Mouse (Mus musculus) midbrain, embryonic 10.5 days (tissue): ENCODE results near the gene Adamts13. TPM values are rescaled to one million over a fixed set of nuclear protein-coding genes. Genes with fewer than 3 reads are reported as not detected.

ENCODE experiments used
- DNase-seq: peaks from one replicate; pipeline ENCODE4 v3.0.0-alpha.2; 2017; ENCODE audit warnings: low spot score
- H3K27ac ChIP-seq: fragments of 300-500 bp; sonication (generic); replicated peaks from 2 replicates; pipeline ENCODE4 v1.5.1; 2016; ENCODE audit warnings: mild to moderate bottlenecking
- H3K27me3 ChIP-seq: fragments of 300-500 bp; sonication (generic); 2 replicates; pipeline ENCODE4 v1.6.1; 2016; ENCODE audit warnings: low read depth, mild to moderate bottlenecking; ENCODE audit not compliant: poor library complexity, severe bottlenecking
- H3K36me3 ChIP-seq: fragments of 300-500 bp; sonication (generic); 2 replicates; pipeline ENCODE4 v1.6.1; 2016; ENCODE audit warnings: mild to moderate bottlenecking, moderate library complexity
- H3K4me1 ChIP-seq: fragments of 300-500 bp; sonication (generic); 2 replicates; pipeline ENCODE4 v1.6.1; 2016
- H3K4me3 ChIP-seq: fragments of 300-500 bp; sonication (generic); 2 replicates; pipeline ENCODE4 v1.5.1; 2016; ENCODE audit warnings: mild to moderate bottlenecking, moderate library complexity
- H3K9me3 ChIP-seq: fragments of 300-500 bp; sonication (generic); replicated peaks from 2 replicates; pipeline ENCODE4 v1.6.1; 2016; ENCODE audit warnings: mild to moderate bottlenecking
- WGBS: fragments of 180-500 bp; shearing (Covaris S2); methylation state at CpG from one replicate; pipeline ENCODE4 v1.1.7; 2016; 5-methylcytosine and 5-hydroxymethylcytosine counted together
- polyA plus RNA-seq: library from polyadenylated mRNA; unstranded; fragments of >200 nt; fragmentation: Nextera tagmentation; extraction: Ambion mirVana; gene quantifications from 2 replicates; pipeline ENCODE4 v1.2.1, GENCODE M21; 2016

Gene Adamts13
- polyA plus RNA-seq, 1 experiment from 2014 or later, result not detected

DNA sequence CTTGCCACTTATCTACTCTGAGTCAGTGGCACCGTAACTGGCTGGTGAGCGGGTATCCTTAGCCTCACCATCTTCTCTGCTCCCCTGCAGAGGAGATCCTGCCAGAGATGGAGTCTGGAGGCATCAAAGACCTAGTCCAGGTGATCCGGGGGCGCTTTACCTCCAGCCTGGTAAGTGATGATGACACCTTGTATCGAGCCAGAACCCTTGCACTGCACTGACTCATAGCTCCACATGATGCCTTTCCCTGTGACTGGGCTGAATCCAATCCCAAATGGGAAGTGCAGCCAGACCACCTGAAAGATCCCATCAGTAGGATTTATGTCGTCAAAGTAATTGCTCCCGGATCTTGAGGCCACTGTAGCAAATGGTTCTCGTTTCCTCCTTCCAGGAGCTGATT, 20.4 kb upstream of the Adamts13 start:
- Histone ChIP-seq H3K27ac (no peak overlapping the region), H3K36me3 (peaks cover 92% of the 10 kb centered on the region), H3K4me3 (no peak overlapping the region), H3K4me1 (no peaks in the 10 kb centered on the region), H3K9me3 (no peaks in the 10 kb centered on the region), H3K27me3 (no peaks in the 10 kb centered on the region)
- WGBS, result 91% methylated on average over 8 of the region's 8 CpGs
- DNase-seq, result no peak

DNA sequence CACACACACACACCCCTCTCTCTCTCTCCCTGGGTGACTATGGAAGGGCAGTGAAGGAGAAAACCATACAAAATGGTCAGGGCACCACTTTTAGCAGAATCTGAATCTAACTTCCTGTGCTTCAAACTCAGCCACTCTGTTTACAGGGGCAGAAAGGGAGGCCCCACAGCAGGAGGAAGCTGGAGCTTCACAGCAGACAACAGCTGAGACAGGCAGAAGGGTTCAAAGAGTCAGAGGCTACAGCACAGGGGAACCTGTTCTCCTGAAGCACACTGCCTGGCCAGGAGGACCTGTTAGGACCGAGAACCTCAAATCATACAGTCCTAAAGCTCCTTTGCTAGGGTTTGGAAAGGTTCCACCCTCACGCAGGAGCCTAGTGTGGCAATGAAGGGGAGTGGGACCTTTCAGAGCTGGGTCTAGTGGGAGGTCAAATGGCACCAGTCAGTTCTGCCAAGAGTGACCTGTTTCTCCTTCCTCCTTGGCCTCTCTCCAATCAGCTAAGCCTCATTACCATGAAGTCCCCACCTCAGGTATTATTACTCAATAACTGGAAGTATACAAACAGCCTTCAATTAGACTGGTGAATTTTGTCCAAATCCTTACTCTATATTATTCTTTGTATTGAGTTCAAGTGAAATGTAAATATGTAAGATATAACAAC, 18.4 kb upstream of the Adamts13 start:
- Histone ChIP-seq H3K27me3 (no peaks in the 10 kb centered on the region), H3K36me3 (peaks cover 97% of the 10 kb centered on the region), H3K4me1 (no peaks in the 10 kb centered on the region), H3K9me3 (no peaks in the 10 kb centered on the region), H3K4me3 (no peak overlapping the region), H3K27ac (no peak overlapping the region)
- no peak for DNase-seq
- WGBS, result 98% methylated on average over 2 of the region's 2 CpGs

DNA sequence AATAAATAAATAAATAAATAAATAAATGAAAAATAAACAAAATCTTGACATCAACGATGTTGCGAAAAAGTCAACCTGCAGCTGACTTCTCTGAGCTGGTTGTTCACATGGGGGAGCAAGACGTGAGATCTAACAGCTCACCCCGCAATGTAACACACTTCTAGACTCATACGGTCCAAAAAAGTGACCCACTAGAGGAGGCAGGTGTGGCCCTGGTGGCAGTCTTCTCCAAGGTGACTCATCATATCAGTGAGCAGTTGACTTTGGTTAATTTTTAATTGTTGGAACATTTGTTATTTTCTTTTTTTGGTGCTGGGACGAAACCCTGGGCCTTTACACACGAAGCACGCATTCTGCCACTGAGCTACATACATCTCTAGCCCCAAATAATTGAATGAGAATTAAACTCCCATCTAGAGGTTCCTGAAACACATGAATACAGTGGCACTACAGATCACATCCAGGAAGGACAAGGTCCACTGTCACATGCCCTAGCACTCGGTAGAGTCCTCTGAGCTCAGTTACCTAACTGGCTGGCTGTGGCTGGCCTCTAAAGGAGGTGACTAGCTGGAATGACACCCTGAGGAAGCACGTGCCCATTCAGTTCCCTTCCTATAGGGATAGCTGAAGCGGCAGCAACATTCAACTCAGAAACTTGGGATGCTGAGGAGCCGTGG, 16.3 kb upstream of the Adamts13 start:
- no peaks in the 10 kb centered on the region for H3K27me3 ChIP-seq
- peaks cover 97% of the 10 kb centered on the region for H3K36me3 ChIP-seq
- no peak overlapping the region for H3K4me3 ChIP-seq
- no peak overlapping the region for H3K27ac ChIP-seq
- 95% methylated on average over 12 of the region's 12 CpGs for WGBS
- no peaks in the 10 kb centered on the region for H3K9me3 ChIP-seq
- peaks cover 3% of the 10 kb centered on the region; the same call in 1 of the 2 replicates for H3K4me1 ChIP-seq
- DNase-seq, result no peak

DNA sequence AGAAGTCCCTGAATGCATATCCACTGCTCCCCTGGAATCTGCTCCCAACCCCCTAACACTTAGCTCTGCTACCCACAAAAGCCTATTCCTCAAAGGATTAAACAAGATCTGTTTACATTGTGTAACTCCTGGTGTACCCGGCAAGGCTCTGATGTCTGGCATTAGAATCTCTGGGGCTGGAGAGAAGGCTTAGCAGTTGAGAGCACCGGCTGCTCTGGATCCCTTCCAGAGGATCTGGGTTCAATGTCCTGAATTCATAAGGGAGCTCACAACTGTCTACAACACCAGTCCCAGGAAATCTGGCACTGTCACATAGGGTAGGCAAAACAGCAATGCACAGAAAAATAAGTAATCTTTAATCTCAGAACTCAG, 15.7 kb upstream of the Adamts13 start:
- H3K9me3 ChIP-seq, result no peaks in the 10 kb centered on the region
- H3K27me3 ChIP-seq, result no peaks in the 10 kb centered on the region
- H3K4me1 ChIP-seq, result peaks cover 8% of the 10 kb centered on the region; the same call in 1 of the 2 replicates
- WGBS, result 89% methylated on average over 2 of the region's 2 CpGs
- no peak overlapping the region for H3K27ac ChIP-seq
- peaks cover 97% of the 10 kb centered on the region for H3K36me3 ChIP-seq
- H3K4me3 ChIP-seq, result no peak overlapping the region
- DNase-seq, result no peak

DNA sequence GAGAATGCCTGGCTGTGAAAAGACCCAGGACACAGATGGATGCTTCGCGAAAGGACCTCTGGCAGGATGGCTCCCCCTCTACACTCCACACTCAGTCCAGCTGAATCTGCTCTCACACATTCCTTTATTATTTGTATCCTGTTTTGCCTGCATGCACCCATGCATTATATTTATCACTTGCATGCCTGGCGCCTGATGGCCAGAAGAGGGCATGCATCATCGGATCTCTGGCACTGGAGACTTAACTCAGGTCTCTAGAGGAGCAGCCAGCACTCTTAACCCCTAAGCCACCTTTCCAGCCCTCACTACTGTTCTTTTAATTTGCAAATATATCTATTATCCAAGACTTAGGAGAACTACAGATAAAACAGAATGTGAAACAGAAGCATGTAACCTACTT, 12.5 kb upstream of the Adamts13 start:
- Histone ChIP-seq H3K27ac (no peak overlapping the region), H3K27me3 (no peaks in the 10 kb centered on the region), H3K4me1 (peaks cover 28% of the 10 kb centered on the region), H3K36me3 (peaks cover 68% of the 10 kb centered on the region), H3K9me3 (no peaks in the 10 kb centered on the region), H3K4me3 (no peak overlapping the region)
- WGBS, result 80% methylated on average over 4 of the region's 4 CpGs
- DNase-seq, result no peak

DNA sequence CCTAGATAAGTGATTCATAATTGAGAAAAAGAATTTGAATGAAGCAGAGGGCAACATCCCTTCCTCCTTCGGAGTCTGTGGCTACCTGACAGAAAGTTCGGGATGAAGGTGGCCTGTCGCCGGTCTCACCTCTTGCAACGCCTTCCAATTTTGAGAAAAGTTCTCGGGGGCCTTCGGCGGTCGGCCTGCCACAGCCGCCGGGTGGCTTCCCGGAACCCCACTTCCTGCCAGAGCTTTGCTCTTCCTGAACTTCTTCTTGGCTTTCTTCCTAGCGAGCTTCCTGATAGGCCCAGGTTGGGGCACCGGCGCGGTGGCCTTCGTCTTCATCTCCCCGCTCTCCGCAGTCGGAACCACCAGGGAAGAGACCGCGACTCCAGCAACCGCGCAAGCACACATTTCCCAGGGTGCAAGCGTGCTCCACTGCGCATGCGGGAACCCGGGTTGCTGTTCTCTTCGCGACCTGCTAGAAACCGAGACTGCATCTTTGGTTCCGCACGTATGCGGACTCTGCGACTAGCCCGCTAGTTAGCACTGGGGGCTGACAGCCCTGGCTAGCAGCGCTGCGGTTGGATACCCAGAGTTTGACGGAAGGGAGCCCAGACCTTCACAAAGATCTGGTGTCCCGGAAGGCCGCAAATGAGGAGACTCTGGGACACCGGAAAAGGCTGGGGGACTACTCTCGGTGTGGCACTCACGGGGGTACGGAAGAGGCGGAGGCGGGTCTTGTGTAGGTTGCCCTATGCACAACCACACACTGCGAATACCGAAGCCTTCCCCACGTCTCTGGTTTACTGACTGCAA, 9.1 kb upstream of the Adamts13 start, which contains the start of gene Rexo4:
Gene Rexo4 (minus strand): TSS at position 464 of the 801 bp plus-strand sequence.
- H3K36me3 ChIP-seq, result peaks cover 35% of the 10 kb centered on the region
- WGBS, result under 1% methylated on average over 50 of the region's 50 CpGs
- DNase-seq, result peak; percentile 93
- H3K27ac ChIP-seq, result peak within 1 kb of the TSS; percentile 96
- H3K4me1 ChIP-seq, result peaks cover 28% of the 10 kb centered on the region
- H3K27me3 ChIP-seq, result no peaks in the 10 kb centered on the region
- H3K4me3 ChIP-seq, result peak within 1 kb of the TSS; percentile 86
- peaks cover 5% of the 10 kb centered on the region; the same call in 1 of the 2 replicates for H3K9me3 ChIP-seq

DNA sequence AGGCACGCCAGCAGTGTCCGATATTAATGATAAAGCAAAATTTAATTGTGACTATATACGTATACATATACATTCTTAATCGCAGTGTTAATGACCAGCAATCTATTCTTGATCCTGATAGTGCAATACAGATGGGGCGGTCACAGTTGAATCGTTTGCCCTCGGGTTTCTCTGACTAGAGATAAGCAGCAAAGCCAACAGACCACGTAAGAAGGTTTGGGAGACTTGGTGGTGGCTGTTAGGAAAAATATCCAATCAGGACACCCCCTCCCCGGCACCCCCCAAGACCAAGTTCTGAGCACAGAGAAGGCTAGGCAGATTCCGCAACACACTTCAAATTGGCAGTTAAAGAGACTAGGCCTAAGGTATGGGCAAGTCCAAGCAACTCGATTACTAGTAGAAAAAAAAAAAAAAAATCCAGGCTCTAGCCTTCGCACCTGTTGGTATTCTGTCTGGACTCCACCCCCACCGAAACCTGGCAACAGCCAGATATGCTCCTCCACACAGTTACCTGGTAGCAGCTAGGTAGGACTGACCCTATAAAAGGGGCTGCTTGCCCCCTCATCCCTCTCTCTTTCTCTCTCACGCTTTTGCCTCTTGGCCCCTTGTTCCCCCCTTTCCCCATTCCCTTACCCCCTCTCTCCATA, 8.4 kb upstream of the Adamts13 start:
- Histone ChIP-seq H3K27ac (peak overlapping the region; percentile 96), H3K36me3 (peaks cover 30% of the 10 kb centered on the region), H3K4me1 (peaks cover 28% of the 10 kb centered on the region), H3K4me3 (peak overlapping the region; percentile 86), H3K9me3 (peaks cover 5% of the 10 kb centered on the region; the same call in 1 of the 2 replicates), H3K27me3 (no peaks in the 10 kb centered on the region)
- no peak for DNase-seq
- WGBS, result 20% methylated on average over 14 of the region's 14 CpGs

DNA sequence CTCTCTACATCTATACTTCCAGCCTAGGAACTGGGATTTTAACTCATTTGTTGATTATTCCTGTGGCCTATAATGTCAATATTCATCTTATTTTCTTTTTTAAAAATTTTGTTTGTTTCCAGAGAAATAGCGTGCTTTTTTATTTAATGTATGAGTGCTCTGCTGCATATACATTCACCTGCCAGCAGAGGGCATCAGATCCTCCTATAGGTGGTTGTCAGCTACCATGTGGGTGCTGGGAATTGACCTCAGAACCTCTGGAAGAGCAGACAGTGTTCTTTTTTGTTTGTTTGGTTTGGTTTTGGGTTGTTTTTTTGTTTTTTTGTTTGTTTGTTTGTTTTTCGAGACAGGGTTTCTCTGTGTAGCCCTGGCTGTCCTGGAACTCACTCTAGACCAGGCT, 6.0 kb upstream of the Adamts13 start:
- H3K27ac ChIP-seq, result no peak overlapping the region
- peaks cover 6% of the 10 kb centered on the region for H3K36me3 ChIP-seq
- 75% methylated on average over 2 of the region's 2 CpGs for WGBS
- H3K9me3 ChIP-seq, result peaks cover 5% of the 10 kb centered on the region; the same call in 1 of the 2 replicates
- no peak for DNase-seq
- H3K4me3 ChIP-seq, result no peak overlapping the region
- peaks cover 24% of the 10 kb centered on the region for H3K4me1 ChIP-seq
- no peaks in the 10 kb centered on the region for H3K27me3 ChIP-seq

DNA sequence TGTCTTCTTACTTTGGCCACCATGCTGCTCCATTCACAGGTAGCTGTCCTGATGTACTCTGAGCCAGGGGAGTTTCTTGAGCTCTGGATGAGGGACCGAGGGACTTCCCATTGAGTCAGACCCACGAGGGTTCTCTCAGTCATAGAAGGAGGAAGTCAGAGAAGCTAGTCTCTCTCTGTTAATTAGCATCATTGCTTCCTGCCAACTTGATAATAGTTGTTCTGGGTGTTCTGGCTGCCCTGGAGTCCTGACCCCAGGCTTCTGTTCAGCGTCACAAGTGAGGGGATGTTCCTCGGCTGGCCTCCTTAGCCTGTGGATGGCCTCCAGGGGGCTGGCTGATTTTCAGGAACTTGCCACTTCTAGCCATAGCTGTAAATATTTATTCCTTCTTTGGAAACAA, 744 bp downstream of the Adamts13 start:
- WGBS, result 72% methylated on average over 4 of the region's 4 CpGs
- Histone ChIP-seq H3K4me3 (no peak overlapping the region), H3K4me1 (peaks cover 4% of the 10 kb centered on the region; the same call in 1 of the 2 replicates)

DNA sequence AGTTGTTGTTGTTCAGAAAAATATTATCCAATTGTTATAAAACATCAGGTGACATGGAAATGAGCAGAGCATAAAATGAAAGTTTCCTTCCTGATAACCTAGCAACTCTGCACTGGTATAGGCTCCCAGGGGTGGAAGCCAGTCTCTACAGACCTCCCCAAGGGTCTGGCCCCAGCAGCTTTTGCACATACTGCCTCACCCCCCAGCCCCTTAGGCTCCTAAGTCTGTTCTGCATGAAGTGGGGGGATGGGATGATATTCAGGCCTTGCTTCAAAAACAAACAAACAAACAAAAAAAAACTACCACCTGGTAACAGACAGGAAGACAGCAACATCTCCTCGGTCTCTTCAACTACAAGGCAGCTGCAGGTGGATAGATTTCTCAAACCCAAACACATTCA, 7.1 kb downstream of the Adamts13 start:
- Histone ChIP-seq H3K4me3 (no peak overlapping the region), H3K36me3 (no peaks in the 10 kb centered on the region), H3K9me3 (no peaks in the 10 kb centered on the region), H3K4me1 (no peaks in the 10 kb centered on the region), H3K27ac (no peak overlapping the region), H3K27me3 (no peaks in the 10 kb centered on the region)
- DNase-seq, result no peak
- WGBS, result 78% methylated on average over 1 of the region's 1 CpGs

More for the DNA sequence above, 744 bp downstream of the Adamts13 start:
- no peak for DNase-seq
- no peaks in the 10 kb centered on the region for H3K9me3 ChIP-seq
- no peaks in the 10 kb centered on the region for H3K27me3 ChIP-seq
- no peaks in the 10 kb centered on the region for H3K36me3 ChIP-seq
- H3K27ac ChIP-seq, result no peak overlapping the region

DNA sequence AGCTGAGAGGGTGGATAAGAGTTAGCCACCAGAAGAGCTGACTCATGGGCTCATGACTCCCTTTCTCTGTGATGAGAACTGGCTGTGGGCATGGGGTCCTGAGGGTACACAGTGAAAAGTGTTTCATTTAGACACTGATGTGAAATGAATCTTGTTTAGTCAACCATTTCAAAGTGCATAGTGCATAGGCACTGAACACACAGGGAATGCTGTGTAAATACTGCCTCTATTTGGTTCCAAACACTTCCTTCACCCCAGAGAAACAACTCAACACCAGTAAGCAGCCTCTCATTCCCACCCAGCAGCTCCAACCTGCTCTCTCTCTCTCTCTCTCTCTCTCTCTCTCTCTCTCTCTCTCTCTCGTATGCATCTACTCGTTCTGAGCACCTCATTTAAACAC, 11.0 kb downstream of the Adamts13 start:
- 80% methylated on average over 2 of the region's 2 CpGs for WGBS
- no peak for DNase-seq
- Histone ChIP-seq H3K36me3 (no peaks in the 10 kb centered on the region), H3K27ac (no peak overlapping the region), H3K9me3 (no peaks in the 10 kb centered on the region), H3K4me3 (no peak overlapping the region), H3K27me3 (no peaks in the 10 kb centered on the region), H3K4me1 (no peaks in the 10 kb centered on the region)

DNA sequence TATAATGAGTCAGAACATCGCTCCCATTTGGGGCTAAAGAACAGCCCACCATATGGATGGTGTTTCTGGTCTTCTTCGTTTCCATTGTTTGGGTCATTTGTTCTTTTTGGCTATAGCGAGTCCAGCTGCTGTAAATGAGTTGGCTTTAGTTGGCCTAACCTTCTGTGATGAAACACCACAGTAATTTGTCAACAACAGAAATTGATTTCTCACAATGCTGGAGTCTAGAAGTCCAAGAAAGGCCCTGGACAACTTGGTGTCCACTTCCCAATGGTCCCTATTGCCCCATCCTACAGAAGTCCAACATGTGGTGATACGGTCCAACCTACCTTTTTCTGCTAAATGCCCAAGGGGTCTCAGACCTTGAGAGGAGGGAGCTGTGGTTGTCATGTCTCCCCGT, 11.4 kb downstream of the Adamts13 start:
- H3K9me3 ChIP-seq, result no peaks in the 10 kb centered on the region
- no peaks in the 10 kb centered on the region for H3K27me3 ChIP-seq
- H3K36me3 ChIP-seq, result no peaks in the 10 kb centered on the region
- no peak overlapping the region for H3K4me3 ChIP-seq
- H3K4me1 ChIP-seq, result no peaks in the 10 kb centered on the region
- WGBS, result 83% methylated on average over 5 of the region's 5 CpGs
- no peak for DNase-seq
- no peak overlapping the region for H3K27ac ChIP-seq
